Mouse (Mus musculus) megakaryocyte, embryonic 14.5 days (primary cell): ENCODE results near the gene Srcap.

Source experiments
- FLI1 ChIP-seq: IDR thresholded peaks from 2 replicates; pipeline ENCODE4 v1.6.1; 2012; ENCODE audit warnings: low read length, inconsistent platforms, mixed read lengths
- GATA1 ChIP-seq: IDR thresholded peaks from 3 replicates; pipeline ENCODE4 v1.6.1; 2012; ENCODE audit warnings: mixed read lengths, low read length, inconsistent platforms, borderline replicate concordance

DNA sequence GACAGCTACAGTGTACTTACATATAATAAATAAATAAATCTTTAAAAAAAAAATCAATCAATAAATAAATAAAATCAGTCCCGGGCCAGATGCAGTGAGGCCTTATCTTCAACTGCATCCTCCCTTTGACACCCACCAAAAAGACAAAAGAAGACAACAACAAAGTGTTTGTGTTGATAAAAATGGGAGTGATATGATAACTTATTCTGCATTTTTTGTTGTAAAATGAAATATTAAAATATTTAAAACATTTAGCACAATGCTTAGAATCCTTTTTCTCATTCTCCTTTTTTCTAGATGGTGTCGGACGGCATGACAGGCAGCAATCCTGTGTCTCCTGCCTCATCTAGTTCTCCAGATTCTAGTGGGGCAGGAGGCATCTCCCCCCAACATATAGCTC lies 7.5 kb downstream of the Srcap start, which contains the start of gene Gm42715:
- no peak for TF ChIP-seq FLI1
- no peak for TF ChIP-seq GATA1
